Mouse (Mus musculus): ENCODE data around the gene Gramd1b. TPM values are rescaled to one million over a fixed set of nuclear protein-coding genes. Genes with fewer than 3 reads are reported as not detected.

Gramd1b gene
- polyA plus RNA-seq, 1 experiment from 2014 or later, result 4.0 TPM

GRCm38 (mm10) chr9:40405804-40406203 is 125.4 kb downstream of the Gramd1b start:
- H3K9ac ChIP-seq (ENCODE audit: low read length), result no peak overlapping the region
- no peaks in the 10 kb centered on the region for H3K27me3 ChIP-seq (ENCODE audit: control insufficient read depth, insufficient read depth, low read length)
- H3K4me3 ChIP-seq (ENCODE audit: low read depth, low read length), result no peak overlapping the region
- ATAC-seq (ENCODE audit: insufficient read depth, low FRiP score, low TSS enrichment) (no peak), DNase-seq (ENCODE audit: low spot score) (no peak)
- H3K4me1 ChIP-seq (ENCODE audit: control insufficient read depth, insufficient read depth, low read length), result peaks cover 3% of the 10 kb centered on the region; the same call in 1 of the 2 replicates
- H3K9me3 ChIP-seq (ENCODE audit: control insufficient read depth, low read length), result no peaks in the 10 kb centered on the region
- H3K27ac ChIP-seq (ENCODE audit: low read depth, low read length), result no peak overlapping the region
- WGBS, result 62% methylated on average over 6 of the region's 6 CpGs
- H3K4me2 ChIP-seq (ENCODE audit: low read depth), result no peak overlapping the region
- H3K36me3 ChIP-seq (ENCODE audit: control insufficient read depth, insufficient read depth, low read length), result no peaks in the 10 kb centered on the region

GRCm38 (mm10) chr9:40405263-40405662 is 125.9 kb downstream of the Gramd1b start:
- H3K9me3 ChIP-seq (ENCODE audit: control insufficient read depth, low read length), result no peaks in the 10 kb centered on the region
- peaks cover 3% of the 10 kb centered on the region; the same call in 1 of the 2 replicates for H3K4me1 ChIP-seq (ENCODE audit: control insufficient read depth, insufficient read depth, low read length)
- no peak overlapping the region for H3K4me3 ChIP-seq (ENCODE audit: low read depth, low read length)
- no peak overlapping the region for H3K27ac ChIP-seq (ENCODE audit: low read depth, low read length)
- no peak for DNase-seq (ENCODE audit: low spot score)
- ATAC-seq (ENCODE audit: insufficient read depth, low FRiP score, low TSS enrichment), result no peak
- H3K4me2 ChIP-seq (ENCODE audit: low read depth), result no peak overlapping the region
- 92% methylated on average over 5 of the region's 5 CpGs for WGBS
- no peaks in the 10 kb centered on the region for H3K27me3 ChIP-seq (ENCODE audit: control insufficient read depth, insufficient read depth, low read length)
- no peak overlapping the region for H3K9ac ChIP-seq (ENCODE audit: low read length)
- no peaks in the 10 kb centered on the region for H3K36me3 ChIP-seq (ENCODE audit: control insufficient read depth, insufficient read depth, low read length)

- Histone ChIP-seq H3K27ac (ENCODE audit: low read depth, low read length) (no peak overlapping the region), H3K9ac (ENCODE audit: low read length) (no peak overlapping the region), H3K4me1 (ENCODE audit: control insufficient read depth, insufficient read depth, low read length) (peaks cover 3% of the 10 kb centered on the region; the same call in 1 of the 2 replicates), H3K27me3 (ENCODE audit: control insufficient read depth, insufficient read depth, low read length) (no peaks in the 10 kb centered on the region), H3K4me3 (ENCODE audit: low read depth, low read length) (no peak overlapping the region), H3K36me3 (ENCODE audit: control insufficient read depth, insufficient read depth, low read length) (no peaks in the 10 kb centered on the region), H3K9me3 (ENCODE audit: control insufficient read depth, low read length) (no peaks in the 10 kb centered on the region), H3K4me2 (ENCODE audit: low read depth) (no peak overlapping the region)
- DNase-seq (ENCODE audit: low spot score) (no peak), ATAC-seq (ENCODE audit: insufficient read depth, low FRiP score, low TSS enrichment) (no peak)
- 92% methylated on average over 11 of the region's 11 CpGs for WGBS
These were observed 126.5 kb downstream of the Gramd1b start for GRCm38 (mm10) chr9:40404637-40405036.

GRCm38 (mm10) chr9:40403750-40404149 is 127.4 kb downstream of the Gramd1b start:
- no peaks in the 10 kb centered on the region for H3K27me3 ChIP-seq (ENCODE audit: control insufficient read depth, insufficient read depth, low read length)
- H3K36me3 ChIP-seq (ENCODE audit: control insufficient read depth, insufficient read depth, low read length), result no peaks in the 10 kb centered on the region
- H3K27ac ChIP-seq (ENCODE audit: low read depth, low read length), result no peak overlapping the region
- H3K4me2 ChIP-seq (ENCODE audit: low read depth), result no peak overlapping the region
- H3K4me3 ChIP-seq (ENCODE audit: low read depth, low read length), result no peak overlapping the region
- WGBS, result 88% methylated on average over 7 of the region's 7 CpGs
- no peak overlapping the region for H3K9ac ChIP-seq (ENCODE audit: low read length)
- H3K9me3 ChIP-seq (ENCODE audit: control insufficient read depth, low read length), result no peaks in the 10 kb centered on the region
- no peak for ATAC-seq (ENCODE audit: insufficient read depth, low FRiP score, low TSS enrichment)
- H3K4me1 ChIP-seq (ENCODE audit: control insufficient read depth, insufficient read depth, low read length), result no peaks in the 10 kb centered on the region
- no peak for DNase-seq (ENCODE audit: low spot score)

GRCm38 (mm10) chr9:40401818-40402217 is 129.4 kb downstream of the Gramd1b start:
- Histone ChIP-seq H3K36me3 (ENCODE audit: control insufficient read depth, insufficient read depth, low read length) (no peaks in the 10 kb centered on the region), H3K4me3 (ENCODE audit: low read depth, low read length) (no peak overlapping the region), H3K27ac (ENCODE audit: low read depth, low read length) (no peak overlapping the region), H3K9me3 (ENCODE audit: control insufficient read depth, low read length) (no peaks in the 10 kb centered on the region), H3K27me3 (ENCODE audit: control insufficient read depth, insufficient read depth, low read length) (no peaks in the 10 kb centered on the region), H3K4me2 (ENCODE audit: low read depth) (no peak overlapping the region), H3K4me1 (ENCODE audit: control insufficient read depth, insufficient read depth, low read length) (no peaks in the 10 kb centered on the region), H3K9ac (ENCODE audit: low read length) (no peak overlapping the region)
- DNase-seq (ENCODE audit: low spot score), result no peak
- 84% methylated on average over 5 of the region's 5 CpGs for WGBS
- no peak for ATAC-seq (ENCODE audit: insufficient read depth, low FRiP score, low TSS enrichment)

- H3K27me3 ChIP-seq (ENCODE audit: control insufficient read depth, insufficient read depth, low read length), result no peaks in the 10 kb centered on the region
- H3K27ac ChIP-seq (ENCODE audit: low read depth, low read length), result no peak overlapping the region
- no peak overlapping the region for H3K9ac ChIP-seq (ENCODE audit: low read length)
- no peaks in the 10 kb centered on the region for H3K4me1 ChIP-seq (ENCODE audit: control insufficient read depth, insufficient read depth, low read length)
- H3K4me2 ChIP-seq (ENCODE audit: low read depth), result no peak overlapping the region
- H3K36me3 ChIP-seq (ENCODE audit: control insufficient read depth, insufficient read depth, low read length), result no peaks in the 10 kb centered on the region
- ATAC-seq (ENCODE audit: insufficient read depth, low FRiP score, low TSS enrichment) (no peak), DNase-seq (ENCODE audit: low spot score) (no peak)
- no peak overlapping the region for H3K4me3 ChIP-seq (ENCODE audit: low read depth, low read length)
- 85% methylated on average over 9 of the region's 9 CpGs for WGBS
- no peaks in the 10 kb centered on the region for H3K9me3 ChIP-seq (ENCODE audit: control insufficient read depth, low read length)
These were observed 130.3 kb downstream of the Gramd1b start for GRCm38 (mm10) chr9:40400854-40401253.

GRCm38 (mm10) chr9:40400171-40400570 is 131.0 kb downstream of the Gramd1b start:
- Histone ChIP-seq H3K4me3 (ENCODE audit: low read depth, low read length) (no peak overlapping the region), H3K4me2 (ENCODE audit: low read depth) (no peak overlapping the region), H3K4me1 (ENCODE audit: control insufficient read depth, insufficient read depth, low read length) (no peaks in the 10 kb centered on the region), H3K27ac (ENCODE audit: low read depth, low read length) (no peak overlapping the region), H3K36me3 (ENCODE audit: control insufficient read depth, insufficient read depth, low read length) (no peaks in the 10 kb centered on the region), H3K9me3 (ENCODE audit: control insufficient read depth, low read length) (no peaks in the 10 kb centered on the region), H3K27me3 (ENCODE audit: control insufficient read depth, insufficient read depth, low read length) (no peaks in the 10 kb centered on the region), H3K9ac (ENCODE audit: low read length) (no peak overlapping the region)
- DNase-seq (ENCODE audit: low spot score) (no peak), ATAC-seq (ENCODE audit: insufficient read depth, low FRiP score, low TSS enrichment) (no peak)
- 82% methylated on average over 2 of the region's 2 CpGs for WGBS

- DNase-seq (ENCODE audit: low spot score), result no peak
- Histone ChIP-seq H3K9ac (ENCODE audit: low read length) (no peak overlapping the region), H3K9me3 (ENCODE audit: control insufficient read depth, low read length) (no peaks in the 10 kb centered on the region), H3K27me3 (ENCODE audit: control insufficient read depth, insufficient read depth, low read length) (no peaks in the 10 kb centered on the region), H3K36me3 (ENCODE audit: control insufficient read depth, insufficient read depth, low read length) (no peaks in the 10 kb centered on the region), H3K27ac (ENCODE audit: low read depth, low read length) (no peak overlapping the region), H3K4me2 (ENCODE audit: low read depth) (no peak overlapping the region), H3K4me3 (ENCODE audit: low read depth, low read length) (no peak overlapping the region), H3K4me1 (ENCODE audit: control insufficient read depth, insufficient read depth, low read length) (no peaks in the 10 kb centered on the region)
- WGBS, result 89% methylated on average over 6 of the region's 6 CpGs
- no peak for ATAC-seq (ENCODE audit: insufficient read depth, low FRiP score, low TSS enrichment)
These were observed 131.7 kb downstream of the Gramd1b start for GRCm38 (mm10) chr9:40399359-40399932.

- H3K9ac ChIP-seq (ENCODE audit: low read length), result no peak overlapping the region
- no peak overlapping the region for H3K4me3 ChIP-seq (ENCODE audit: low read depth, low read length)
- no peaks in the 10 kb centered on the region for H3K9me3 ChIP-seq (ENCODE audit: control insufficient read depth, low read length)
- no peak overlapping the region for H3K27ac ChIP-seq (ENCODE audit: low read depth, low read length)
- no peak overlapping the region for H3K4me2 ChIP-seq (ENCODE audit: low read depth)
- DNase-seq (ENCODE audit: low spot score) (no peak), ATAC-seq (ENCODE audit: insufficient read depth, low FRiP score, low TSS enrichment) (0 out of 2 replicates have a peak, but pooled peaks have one; percentile 5)
- peaks cover 2% of the 10 kb centered on the region; the same call in 1 of the 2 replicates for H3K4me1 ChIP-seq (ENCODE audit: control insufficient read depth, insufficient read depth, low read length)
- H3K27me3 ChIP-seq (ENCODE audit: control insufficient read depth, insufficient read depth, low read length), result no peaks in the 10 kb centered on the region
- 73% methylated on average over 7 of the region's 7 CpGs for WGBS
- H3K36me3 ChIP-seq (ENCODE audit: control insufficient read depth, insufficient read depth, low read length), result no peaks in the 10 kb centered on the region
These were observed 133.5 kb downstream of the Gramd1b start for GRCm38 (mm10) chr9:40397471-40398245.
